Mouse (Mus musculus) skeletal muscle tissue, adult 2 months (tissue): Measurements from ENCODE around the gene Dynlrb2.

Experiments used
- DNase-seq: peaks from one replicate; pipeline ENCODE4 v3.0.0-alpha.2; 2012; ENCODE audit warnings: low read depth, low spot score

Dynlrb2 gene

GRCm38 (mm10) chr8:116504477-116505120 lies at the start of gene Dynlrb2:
Gene Dynlrb2 (plus strand): TSS chr8:116504974.
- DNase-seq, result peak; percentile 91

- DNase-seq, result no peak
These were observed 46.2 kb upstream of the Dynlrb2 start for GRCm38 (mm10) chr8:116458569-116458968.

GRCm38 (mm10) chr8:116461472-116461871 lies 43.3 kb upstream of the Dynlrb2 start:
- DNase-seq, result no peak

- DNase-seq, result no peak
These were observed 38.2 kb upstream of the Dynlrb2 start for GRCm38 (mm10) chr8:116466586-116466985.

GRCm38 (mm10) chr8:116467027-116467426 lies 37.7 kb upstream of the Dynlrb2 start:
- no peak for DNase-seq

GRCm38 (mm10) chr8:116477941-116478340 lies 26.8 kb upstream of the Dynlrb2 start:
- DNase-seq, result no peak

- no peak for DNase-seq
These were observed 26.1 kb upstream of the Dynlrb2 start for GRCm38 (mm10) chr8:116478681-116479080.

- no peak for DNase-seq
These were observed 23.9 kb upstream of the Dynlrb2 start for GRCm38 (mm10) chr8:116480894-116481293.

- no peak for DNase-seq
These were observed 22.0 kb upstream of the Dynlrb2 start for GRCm38 (mm10) chr8:116482738-116483137.

GRCm38 (mm10) chr8:116484087-116484486 lies 20.7 kb upstream of the Dynlrb2 start:
- no peak for DNase-seq

GRCm38 (mm10) chr8:116488546-116488945 lies 16.2 kb upstream of the Dynlrb2 start:
- DNase-seq, result no peak

- DNase-seq, result no peak
These were observed 4.5 kb upstream of the Dynlrb2 start for GRCm38 (mm10) chr8:116500057-116500809.

- DNase-seq, result peak; percentile 77
These were observed 3.9 kb downstream of the Dynlrb2 start for GRCm38 (mm10) chr8:116508721-116509120.

- no peak for DNase-seq
These were observed 4.5 kb downstream of the Dynlrb2 start for GRCm38 (mm10) chr8:116509247-116509646.

GRCm38 (mm10) chr8:116519676-116520075 lies 14.9 kb downstream of the Dynlrb2 start:
- DNase-seq, result no peak

GRCm38 (mm10) chr8:116521208-116521607 lies 16.4 kb downstream of the Dynlrb2 start:
- no peak for DNase-seq

GRCm38 (mm10) chr8:116521641-116522040 lies 16.9 kb downstream of the Dynlrb2 start:
- DNase-seq, result no peak

GRCm38 (mm10) chr8:116522104-116522767 lies 17.5 kb downstream of the Dynlrb2 start:
- DNase-seq, result no peak

- no peak for DNase-seq
These were observed 20.1 kb downstream of the Dynlrb2 start for GRCm38 (mm10) chr8:116524915-116525314.

GRCm38 (mm10) chr8:116528736-116529135 lies 24.0 kb downstream of the Dynlrb2 start:
- DNase-seq, result no peak

- no peak for DNase-seq
These were observed 28.3 kb downstream of the Dynlrb2 start for GRCm38 (mm10) chr8:116533081-116533480.

- DNase-seq, result no peak
These were observed 32.0 kb downstream of the Dynlrb2 start for GRCm38 (mm10) chr8:116536786-116537185.

- no peak for DNase-seq
These were observed 34.0 kb downstream of the Dynlrb2 start for GRCm38 (mm10) chr8:116538763-116539162.
